In genomic region chr16:93711411-93712188, GRCm38 (mm10) we compare ENCODE assay signal across 8 mouse cellular contexts. TPM values are rescaled to one million over a fixed set of nuclear protein-coding genes. Genes with fewer than 3 reads are reported as not detected.
A peak's percentile ranks its signal among the peaks of the same experiment; 100 is the strongest.
DNase-seq lines count a peak whose midpoint lies in the region; ATAC-seq lines count a peak whose summit lies in the region.

Gene Dop1b (plus strand): TSS chr16:93711904.

- peak; percentile 86 for ATAC-seq in megakaryocyte progenitor cell, adult 5-6 weeks (replicated peaks; ENCODE audit: poor library complexity)

- DNase-seq in adipocyte (ENCODE audit: low spot score) = peak; percentile 100
- peak; percentile 99 for DNase-seq in embryo, embryonic 10 days (ENCODE audit: low spot score)
- DNase-seq in gastrocnemius, postnatal 10 days = peak; percentile 99
- peak; percentile 99 for DNase-seq in induced T-regulatory cell, adult 2 months (ENCODE audit: low read depth)
- peak; percentile 92 to 98 for DNase-seq in left cerebral cortex, adult 9 months (ENCODE audit: low spot score in 2 of 2)
- DNase-seq in right cerebral cortex, postnatal 14 days = peak; percentile 99
- DNase-seq in urinary bladder, postnatal 36 days (ENCODE audit: low spot score in 2 of 2) = peak; percentile 98 to 99

RNA-seq across cellular contexts. Expression of gene Dop1b, which starts in this region (rescaled TPM):
- total RNA-seq in gastrocnemius, postnatal 10 days (2021) = 10 to 100 TPM; 34.7 to 37.7 TPM
- 8.6 and 9.7 TPM in 2 replicates for total RNA-seq in megakaryocyte progenitor cell, adult 5-6 weeks (2015)
- total RNA-seq in megakaryocyte progenitor cell, adult 5-6 weeks (2017) = 4.7 and 5.8 TPM in 2 replicates

Comparison
In these comparisons a context has a peak if more than half of its experiments do, and no peak if none do; other contexts are left out.
1. Peak in every context shown above with its lines: DNase-seq and ATAC-seq.